Mouse (Mus musculus): ENCODE results near the gene Abcd1.
"Not testable (repeated sequence)": the region's sequence is repeated elsewhere in the genome, so short reads cannot be mapped to it uniquely, and the experiment has no call there.

Gene Abcd1

DNA sequence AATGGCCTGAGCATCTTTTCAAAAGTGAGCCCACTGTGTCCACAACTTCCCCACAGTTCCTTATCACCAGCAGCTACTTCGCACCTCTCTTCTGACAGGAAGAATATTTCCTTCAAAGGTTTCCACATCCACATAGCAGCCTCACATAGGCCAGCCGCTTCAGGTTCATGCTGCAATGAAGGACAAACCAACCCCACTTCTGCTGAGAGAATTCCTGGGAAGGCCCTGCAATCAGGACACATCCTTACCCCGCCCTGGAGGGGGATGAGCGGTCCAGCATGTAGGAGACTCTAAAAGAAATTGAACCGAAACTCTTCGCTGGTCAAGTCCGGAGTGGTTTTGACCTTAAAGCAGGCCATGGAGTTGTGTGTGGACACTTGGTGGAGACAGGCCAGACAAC, 23.4 kb downstream of the Abcd1 start:
- not testable (repeated sequence) for DNase-seq (ENCODE audit: extremely low spot score, low spot score)

DNA sequence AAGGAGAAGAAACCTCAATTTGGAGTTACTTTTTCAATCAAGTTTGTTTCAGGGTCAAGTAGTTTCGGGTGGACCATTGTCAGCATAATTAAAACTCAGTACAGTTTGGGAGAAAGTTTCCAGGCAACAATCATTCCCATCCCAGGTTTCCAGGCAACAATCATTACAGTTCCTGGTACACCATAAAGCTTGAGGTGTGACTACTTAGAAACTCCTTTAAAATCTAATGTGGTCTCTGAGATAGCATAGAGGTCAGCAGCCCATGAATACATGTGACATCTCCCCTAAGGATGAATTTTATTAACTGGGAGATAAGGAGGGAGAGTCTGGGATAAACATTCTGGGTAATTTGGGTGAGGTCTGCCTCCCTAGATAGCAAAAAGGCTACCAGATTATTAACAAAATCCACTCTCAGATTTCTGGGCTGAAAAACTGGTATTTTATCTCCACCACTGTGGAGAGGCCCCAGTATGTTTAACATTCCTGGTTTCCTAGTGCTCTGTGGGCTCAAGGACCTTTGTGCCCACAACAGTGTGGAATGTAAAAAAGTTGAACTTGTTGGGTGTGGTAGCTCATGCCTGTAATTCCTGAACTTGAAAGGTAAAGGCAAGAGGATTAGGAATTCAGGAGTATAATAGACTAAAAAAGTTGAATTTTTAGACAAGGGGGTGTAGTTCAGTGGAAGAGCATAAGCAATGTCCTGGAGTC, 28.5 kb downstream of the Abcd1 start:
- no peak for DNase-seq (ENCODE audit: extremely low spot score, low spot score)

DNA sequence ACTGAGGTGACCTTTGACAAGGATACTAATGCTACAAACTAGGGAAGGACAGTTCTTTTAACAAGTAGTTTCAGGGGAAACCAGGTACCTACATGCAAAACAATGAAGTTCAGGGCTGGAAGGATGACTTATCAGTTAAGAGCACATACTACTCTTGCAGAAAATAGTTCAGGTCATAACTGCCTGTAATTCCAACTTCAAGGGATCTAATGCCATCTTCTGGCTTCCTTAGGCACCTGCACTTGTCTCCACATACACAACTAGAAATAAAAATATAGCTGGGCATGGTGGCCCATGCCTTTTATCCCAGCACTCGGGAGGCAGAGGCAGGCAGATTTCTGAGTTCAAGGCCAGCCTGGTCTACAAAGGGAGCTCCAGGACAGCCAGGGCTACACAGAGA, 32.6 kb downstream of the Abcd1 start:
- DNase-seq (ENCODE audit: extremely low spot score, low spot score), result no peak

DNA sequence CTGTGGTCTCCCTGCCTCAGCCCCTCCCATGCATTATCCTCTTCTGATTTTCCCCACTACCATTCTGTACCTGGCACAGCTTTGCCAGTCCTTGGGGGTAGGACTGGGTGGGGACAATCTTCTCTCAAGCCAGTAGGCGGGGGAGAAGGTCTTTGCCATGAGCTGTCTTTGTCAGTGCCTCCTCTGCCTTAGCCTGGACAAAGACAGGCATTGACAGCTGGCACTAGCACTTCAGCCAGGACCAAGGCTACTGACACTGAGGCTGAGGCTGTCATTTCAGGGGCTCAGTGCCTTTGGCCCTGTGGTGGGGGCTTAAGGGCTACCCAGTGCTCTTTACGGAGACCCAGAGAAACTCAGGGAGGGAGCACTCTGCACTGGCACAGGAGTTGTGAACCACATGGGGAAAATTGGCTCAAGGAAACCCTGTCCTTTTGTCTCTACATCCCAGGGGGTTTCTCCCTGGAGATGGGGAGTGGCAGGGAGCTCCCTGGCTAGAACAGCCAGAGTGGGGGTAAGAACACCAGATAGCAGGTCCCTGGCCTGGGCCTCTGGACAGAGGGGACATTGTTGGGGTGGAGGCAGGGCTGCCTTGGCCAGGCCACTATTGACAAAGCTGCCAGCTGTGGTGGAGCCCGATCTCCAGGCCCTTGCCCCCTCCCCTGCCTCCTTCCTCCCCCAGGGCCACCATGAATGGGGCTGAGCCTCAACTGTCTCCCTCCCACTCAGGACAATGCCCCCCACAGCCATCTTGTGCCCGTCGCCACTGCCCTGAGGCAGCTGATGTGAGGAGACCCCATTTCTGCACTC, 40.1 kb downstream of the Abcd1 start, which contains the start of gene Plxnb3:
TSS of gene Plxnb3 (plus strand) at position 757 of the 807 bp plus-strand sequence.
- no peak for DNase-seq (ENCODE audit: extremely low spot score, low spot score)

DNA sequence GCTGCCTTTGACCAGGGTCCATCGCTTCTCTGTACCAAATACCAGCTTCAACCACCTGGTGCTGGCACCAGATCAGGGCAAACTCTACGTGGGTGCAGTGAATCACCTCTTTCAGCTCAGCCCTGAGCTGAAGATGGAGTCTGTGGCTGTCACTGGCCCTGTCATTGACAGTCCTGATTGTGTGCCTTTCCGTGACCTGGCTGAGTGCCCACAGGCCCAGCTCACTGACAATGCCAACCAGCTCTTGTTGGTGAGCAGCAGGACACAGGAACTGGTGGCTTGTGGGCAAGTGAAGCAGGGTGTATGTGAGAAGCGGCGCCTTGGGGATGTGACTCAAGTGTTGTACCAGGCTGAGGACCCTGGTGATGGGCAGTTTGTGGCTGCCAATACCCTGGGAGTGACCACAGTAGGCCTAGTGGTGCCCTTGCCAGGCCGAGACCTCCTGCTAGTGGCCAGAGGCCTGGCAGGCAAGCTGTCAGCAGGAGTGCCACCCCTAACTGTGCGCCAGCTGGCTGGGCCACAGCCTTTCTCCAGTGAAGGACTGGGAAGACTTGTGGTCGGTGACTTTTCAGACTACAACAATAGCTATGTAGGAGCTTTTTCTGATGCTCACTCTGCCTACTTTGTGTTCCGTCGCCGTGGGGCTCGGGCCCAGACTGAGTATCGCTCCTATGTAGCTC, 42.4 kb downstream of the Abcd1 start:
- DNase-seq (ENCODE audit: extremely low spot score, low spot score), result no peak

DNA sequence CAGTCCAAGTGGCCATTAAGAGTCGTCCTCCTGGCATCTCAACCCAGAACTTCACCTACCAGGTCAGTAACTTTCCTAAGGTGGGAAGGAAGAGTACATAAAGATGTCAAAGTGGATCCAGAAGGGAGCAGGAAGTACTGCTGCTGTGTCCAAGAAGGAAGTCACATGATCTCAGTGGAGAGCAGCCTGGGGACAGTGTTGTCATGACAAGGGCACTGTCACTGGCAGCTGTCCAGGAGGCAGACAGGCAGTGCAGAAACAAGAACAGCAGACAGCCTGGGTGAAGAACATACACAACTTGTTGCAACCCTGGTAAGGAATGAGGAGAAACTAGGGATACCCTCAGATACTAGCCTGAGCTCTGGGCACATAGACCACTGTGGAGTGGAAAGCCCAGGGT, 48.9 kb downstream of the Abcd1 start:
- DNase-seq (ENCODE audit: extremely low spot score, low spot score), result no peak

DNA sequence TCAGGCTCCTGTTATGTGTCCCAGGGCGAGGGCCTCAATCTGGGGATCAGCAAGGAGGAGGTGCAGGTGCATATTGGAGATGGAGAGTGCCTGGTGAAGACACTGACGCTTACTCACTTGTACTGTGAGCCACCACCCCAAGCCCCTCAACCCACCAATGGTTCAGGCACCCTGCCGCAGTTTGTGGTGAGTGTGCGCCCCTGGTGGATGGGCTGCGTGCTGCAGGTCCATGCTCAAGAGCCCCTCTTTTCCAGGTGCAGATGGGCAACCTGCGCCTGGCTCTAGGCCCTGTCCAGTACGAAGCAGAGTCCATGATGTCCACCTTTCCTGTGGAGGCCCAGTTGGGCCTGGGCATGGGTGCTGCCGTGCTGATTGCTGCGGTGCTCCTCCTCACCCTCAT, 50.9 kb downstream of the Abcd1 start:
- DNase-seq (ENCODE audit: extremely low spot score, low spot score), result peak; percentile 20

DNA sequence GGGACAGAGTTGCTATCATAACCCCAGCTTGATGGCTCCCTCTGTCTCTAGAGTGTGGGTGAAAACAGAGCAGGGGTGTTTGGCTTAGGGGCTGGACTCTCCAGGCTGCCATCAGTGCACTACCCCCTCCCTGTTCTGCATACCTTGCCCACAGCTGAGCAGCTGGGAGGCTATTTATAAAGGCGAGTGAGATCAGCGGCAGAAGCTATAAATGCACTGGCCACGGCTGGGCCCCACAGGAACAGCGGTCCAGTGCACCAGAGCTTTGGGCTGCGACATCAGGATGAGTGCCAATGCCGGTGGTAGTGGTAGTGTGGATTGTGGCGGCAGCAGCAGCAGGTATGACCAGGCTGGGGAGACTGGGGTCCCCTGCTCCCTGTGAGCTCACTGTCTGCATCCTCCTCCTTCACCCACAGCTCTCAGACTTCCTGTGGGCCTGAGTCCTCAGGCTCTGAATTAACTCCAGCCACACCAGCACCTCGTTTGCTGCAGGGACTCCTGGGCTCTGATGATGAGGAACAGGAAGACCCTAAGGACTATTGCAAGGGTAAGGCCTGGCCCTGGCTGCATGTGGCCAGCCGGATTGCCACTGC, 57.9 kb downstream of the Abcd1 start, which contains the start of gene Srpk3:
TSS of gene Srpk3 (plus strand) at position 238 of the 593 bp plus-strand sequence.
- no peak for DNase-seq (ENCODE audit: extremely low spot score, low spot score)

DNA sequence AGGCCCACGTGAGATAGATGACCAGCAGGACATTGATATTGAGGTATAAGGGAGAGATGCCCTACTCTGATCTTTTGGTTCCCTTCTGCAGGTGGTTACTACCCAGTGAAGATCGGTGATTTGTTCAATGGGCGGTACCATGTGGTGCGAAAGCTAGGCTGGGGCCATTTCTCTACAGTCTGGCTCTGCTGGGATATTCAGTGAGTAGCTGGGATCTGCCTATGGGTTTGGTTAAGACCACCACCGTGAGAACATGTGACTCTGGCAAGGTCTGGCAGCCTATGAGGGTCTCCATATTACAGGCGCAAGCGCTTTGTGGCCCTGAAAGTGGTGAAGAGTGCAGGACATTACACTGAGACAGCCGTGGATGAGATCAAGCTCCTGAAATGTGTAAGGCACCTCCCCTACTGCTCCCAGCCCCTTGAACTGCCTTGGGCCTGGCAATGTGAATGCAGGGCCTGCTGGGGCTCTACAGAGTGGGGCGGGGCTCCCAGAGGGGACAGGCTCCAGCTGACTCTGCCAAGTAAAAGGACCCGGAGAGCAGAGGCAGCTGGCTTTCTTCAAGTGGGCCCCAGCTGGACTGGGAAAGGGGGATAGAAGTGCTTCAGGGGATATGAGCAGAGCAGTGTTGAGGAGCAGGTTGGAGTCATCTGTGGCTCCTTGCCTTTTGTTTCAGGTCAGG, 58.5 kb downstream of the Abcd1 start:
- DNase-seq (ENCODE audit: extremely low spot score, low spot score), result no peak

DNA sequence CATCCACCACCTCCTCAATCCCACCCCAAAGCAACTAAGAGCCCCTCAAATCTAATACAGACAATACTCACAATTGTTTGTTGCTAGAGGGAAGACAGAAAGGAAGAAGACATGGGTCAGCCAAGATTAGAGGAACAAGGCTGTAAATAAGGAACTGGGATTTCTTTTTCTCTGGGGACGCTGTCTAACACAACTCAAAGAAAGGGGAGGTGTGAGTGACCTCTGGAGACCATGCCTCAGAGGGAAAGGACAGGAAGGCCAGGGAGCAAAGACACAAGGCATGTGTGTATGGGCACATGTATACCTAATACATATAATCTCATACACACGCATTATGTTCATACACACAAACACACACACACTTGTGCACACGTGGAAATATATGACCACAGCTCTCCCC, 65.8 kb downstream of the Abcd1 start:
- DNase-seq (ENCODE audit: extremely low spot score, low spot score), result no peak

DNA sequence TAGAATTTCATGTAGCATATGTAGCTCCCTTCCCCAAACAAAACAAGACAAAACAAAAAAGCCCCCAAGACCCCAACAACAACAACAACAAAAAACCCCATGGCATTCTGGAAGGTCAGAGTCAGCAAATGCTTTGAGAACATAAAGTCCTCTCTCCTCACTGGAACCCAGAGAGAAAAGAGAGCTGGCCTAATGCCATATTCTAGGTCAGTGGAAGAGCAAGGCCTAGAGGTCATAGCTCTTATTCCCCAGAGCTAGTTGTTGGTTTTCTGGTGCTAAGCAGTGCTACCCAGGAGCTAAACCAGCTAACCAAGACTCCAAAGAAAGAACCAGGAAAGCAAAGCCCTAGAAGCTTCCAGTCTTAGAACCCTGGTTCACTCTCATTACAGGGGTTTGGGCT, 69.3 kb downstream of the Abcd1 start:
- no peak for DNase-seq (ENCODE audit: extremely low spot score, low spot score)

DNA sequence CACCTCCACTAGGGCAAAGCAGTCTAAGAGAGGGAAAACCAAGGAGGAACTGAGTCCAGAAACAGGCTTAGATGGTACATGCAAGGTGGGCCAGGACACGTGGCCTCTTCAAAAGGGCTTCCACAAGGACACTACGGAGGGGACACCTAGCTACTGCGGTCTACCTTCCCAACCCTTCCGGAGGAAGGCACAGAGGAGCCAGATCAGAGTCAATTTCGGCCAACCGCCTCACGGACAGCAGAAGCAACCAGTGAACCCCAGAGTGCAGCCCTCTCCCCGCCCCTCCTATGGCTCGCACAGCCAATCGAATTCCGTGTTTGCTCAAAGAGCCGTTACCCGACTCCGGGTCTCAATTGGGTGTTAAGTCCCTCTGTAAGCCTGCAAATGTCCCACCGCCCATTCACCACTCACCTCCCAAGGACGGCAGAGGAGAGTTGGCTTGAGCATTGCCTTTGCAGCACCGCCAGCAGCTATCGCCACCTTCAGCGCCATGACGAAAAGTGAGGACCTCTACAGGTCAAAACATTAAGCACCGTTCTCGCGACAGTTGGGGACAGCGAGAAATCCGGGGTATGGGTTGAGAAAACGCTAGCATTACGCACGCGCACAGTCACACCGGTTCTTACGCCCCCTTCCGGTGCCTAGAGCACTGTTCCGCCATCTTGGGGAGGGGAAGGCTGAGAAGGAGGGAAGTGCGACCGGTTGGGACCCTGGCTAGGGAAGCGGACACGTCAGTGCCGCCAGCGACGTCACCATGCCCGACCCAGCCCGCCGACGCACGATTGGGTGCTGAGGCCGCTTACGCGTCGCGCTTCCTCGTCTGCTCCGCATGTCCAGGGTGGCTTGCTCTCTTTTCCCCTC, 70.2 kb downstream of the Abcd1 start, which contains the start of the genes Idh3g and Ssr4:
TSS of gene Idh3g (minus strand) at position 534 of the 861 bp plus-strand sequence.
TSS of gene Ssr4 (plus strand) at position 665 of the 861 bp plus-strand sequence.
- DNase-seq (ENCODE audit: extremely low spot score, low spot score), result peak; percentile 92

DNA sequence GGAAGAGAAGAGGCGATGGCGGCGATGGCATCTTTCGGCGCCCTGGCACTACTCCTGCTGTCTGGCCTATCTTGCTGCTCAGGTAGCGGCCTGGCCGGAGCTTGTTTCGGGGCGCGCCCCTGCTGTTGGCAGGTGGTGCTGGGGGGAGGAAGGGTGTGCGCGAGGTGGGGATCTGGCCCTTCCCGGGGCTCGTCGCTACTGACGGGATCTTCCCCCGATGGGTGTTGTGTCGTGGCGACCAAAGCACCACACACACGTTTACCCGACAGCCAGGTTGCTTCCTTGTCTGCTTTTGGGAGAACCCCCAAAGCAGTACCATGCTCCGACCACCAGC, 70.8 kb downstream of the Abcd1 start:
- DNase-seq (ENCODE audit: extremely low spot score, low spot score), result no peak
